Mouse (Mus musculus): ENCODE data around the gene Dmbx1.

DNA sequence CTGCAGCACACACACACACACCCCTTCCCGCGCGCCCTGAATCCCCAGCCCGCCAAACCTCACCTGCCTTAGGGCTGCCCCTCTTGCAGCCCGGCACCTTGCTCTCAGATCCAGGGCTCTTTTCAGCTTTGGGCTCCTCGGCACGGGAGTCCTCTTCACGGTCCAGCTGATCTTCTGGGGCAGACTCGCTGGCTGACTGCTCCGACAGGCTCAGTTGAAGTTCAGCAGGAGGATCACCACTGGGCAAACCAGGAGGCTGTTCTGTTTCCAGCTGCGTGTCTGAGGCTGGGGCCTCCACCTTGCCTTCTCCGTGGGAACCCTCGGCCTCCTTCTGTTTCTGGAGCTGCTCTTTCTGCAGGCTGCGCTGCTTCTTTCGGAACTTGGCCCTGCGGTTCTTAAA, 19.8 kb downstream of the Dmbx1 start:
- TF ChIP-seq CTCF (conservative IDR thresholded peaks at IDR 0.05; ENCODE audit: low read length) (no peak), NANOG (IDR thresholded peaks at IDR 0.05; ENCODE audit: borderline replicate concordance, low read length) (no peak), POU5F1 (IDR thresholded peaks at IDR 0.05; ENCODE audit: borderline replicate concordance, low read length) (no peak)
